Mouse (Mus musculus) testis, adult 2 months (tissue): ENCODE data around the gene Hoxb5.

Experiments used
- CTCF ChIP-seq: fragments of 200-500 bp; IDR thresholded peaks from 2 replicates; pipeline ENCODE4 v1.5.1; 2012; ENCODE audit warnings: low read depth, mild to moderate bottlenecking, inconsistent platforms, low read length, moderate library complexity; ENCODE audit not compliant: control insufficient read depth, insufficient read depth, insufficient replicate concordance
- POLR2A ChIP-seq: fragments of 200-500 bp; IDR thresholded peaks from 2 replicates; pipeline ENCODE4 v1.6.1; 2012; ENCODE audit warnings: low read depth, mild to moderate bottlenecking, inconsistent platforms, low read length, moderate library complexity; ENCODE audit not compliant: control insufficient read depth

GRCm38 (mm10) chr11:96302381-96303150 is 570 bp upstream of the Hoxb5 start:
- TF ChIP-seq POLR2A (no peak), CTCF (no peak)
